Comparison of ENCODE assay signal across 17 mouse cellular contexts in genomic region chr6:148942406-148942805, GRCm38 (mm10). TPM values are rescaled to one million over a fixed set of nuclear protein-coding genes. Genes with fewer than 3 reads are reported as not detected.
DNase-seq lines count a peak whose midpoint lies in the region; ATAC-seq and TF ChIP-seq lines count a peak whose summit lies in the region.
"Had no signal": no experiment of that assay in that cellular context is flagged by ENCODE, and none has a peak within 500 bp of the region (broad histone marks: within the 10 kb centered on the region; RNA-seq: fewer than 3 reads in every experiment).

No protein-coding gene starts in this region.

- in situ Hi-C loops in ES-E14 (cut with MboI; ENCODE audit: low sequenced_read_pairs in 2 of 2, unreplicated experiment in 2 of 2): no loop called here

- no peak overlapping the region for H3K4me3 ChIP-seq in forebrain, embryonic 13.5 days
- no peak overlapping the region for H3K4me3 ChIP-seq in forebrain, embryonic 14.5 days (ENCODE audit: low read depth, low read length)
- no peak overlapping the region for H3K4me3 ChIP-seq in lung, postnatal 0 days (ENCODE audit: low read depth, low read length)
- peak overlapping the region in 1 of 2 experiments; percentile 1; a peak in 1 of 4 replicates for H3K4me3 ChIP-seq in ES-E14 (ENCODE audit: insufficient read depth in 1 of 2, low read depth in 1 of 2, low read length in 2 of 2, poor library complexity in 1 of 2, severe bottlenecking in 1 of 2)

- no peaks in the 10 kb centered on the region for H3K27me3 ChIP-seq in forebrain, embryonic 13.5 days
- no peaks in the 10 kb centered on the region for H3K27me3 ChIP-seq in forebrain, embryonic 14.5 days (replicated peaks; ENCODE audit: control insufficient read depth, insufficient read depth, low read length)
- H3K27me3 ChIP-seq in lung, postnatal 0 days (replicated peaks; ENCODE audit: insufficient read depth, low read length): no peaks in the 10 kb centered on the region
- H3K27me3 ChIP-seq: embryonic facial prominence, embryonic 12.5 days; lung, embryonic 15.5 days had no signal

- peak overlapping the region; percentile 72; the same call in 1 of the 2 replicates for H3K4me2 ChIP-seq in forebrain, embryonic 13.5 days
- H3K4me2 ChIP-seq in forebrain, embryonic 14.5 days (ENCODE audit: low read length): no peak overlapping the region; the same call in 1 of the 2 replicates
- no peak overlapping the region for H3K4me2 ChIP-seq in lung, postnatal 0 days (replicated peaks; ENCODE audit: low read depth, low read length)

- H3K9ac ChIP-seq in forebrain, embryonic 13.5 days: no peak overlapping the region
- no peak overlapping the region for H3K9ac ChIP-seq in forebrain, embryonic 14.5 days (ENCODE audit: low read length)
- no peak overlapping the region for H3K9ac ChIP-seq in lung, postnatal 0 days (replicated peaks; ENCODE audit: low read depth)
- H3K9ac ChIP-seq in ES-E14 (ENCODE audit: insufficient read depth, low read depth, low read length, poor library complexity, severe bottlenecking): peak overlapping the region; percentile 5; the same call in 1 of the 2 replicates
- H3K9ac ChIP-seq: embryonic facial prominence, embryonic 12.5 days; hindbrain, embryonic 14.5 days; lung, embryonic 15.5 days had no signal

- H3K27ac ChIP-seq in forebrain, embryonic 13.5 days: no peak overlapping the region
- no peak overlapping the region for H3K27ac ChIP-seq in forebrain, embryonic 14.5 days (ENCODE audit: low read depth, low read length)
- H3K27ac ChIP-seq in lung, postnatal 0 days (ENCODE audit: low read length): no peak overlapping the region
- no peak overlapping the region for H3K27ac ChIP-seq in ES-E14 (ENCODE audit: insufficient read depth, low read depth, low read length, poor library complexity, severe bottlenecking)
- H3K27ac ChIP-seq: embryonic facial prominence, embryonic 12.5 days; hindbrain, embryonic 14.5 days; lung, embryonic 15.5 days had no signal

- no peak for ATAC-seq in forebrain, embryonic 13.5 days
- ATAC-seq in forebrain, embryonic 14.5 days: no peak
- no peak for ATAC-seq in lung, postnatal 0 days

- no peak for TF ChIP-seq EP300 in lung, postnatal 0 days (IDR thresholded peaks at IDR 0.05)

- H3K9me3 ChIP-seq in forebrain, embryonic 13.5 days (replicated peaks): no peaks in the 10 kb centered on the region
- H3K9me3 ChIP-seq in forebrain, embryonic 14.5 days (replicated peaks; ENCODE audit: control insufficient read depth, low read length): no peaks in the 10 kb centered on the region
- H3K9me3 ChIP-seq in lung, postnatal 0 days (ENCODE audit: low read length): no peaks in the 10 kb centered on the region
- no peaks in the 10 kb centered on the region for H3K9me3 ChIP-seq in ES-E14 (ENCODE audit: control insufficient read depth, insufficient read depth, low read depth, low read length)
- H3K9me3 ChIP-seq: embryonic facial prominence, embryonic 12.5 days; lung, embryonic 15.5 days had no signal

- WGBS in forebrain, embryonic 13.5 days: 75% methylated on average over 4 of the region's 4 CpGs
- 65% methylated on average over 4 of the region's 4 CpGs for WGBS in forebrain, embryonic 14.5 days
- WGBS in lung, postnatal 0 days: 69% methylated on average over 4 of the region's 4 CpGs

- peak; percentile 36 for TF ChIP-seq CTCF in lung, postnatal 0 days (IDR thresholded peaks at IDR 0.05)

- H3K36me3 ChIP-seq in forebrain, embryonic 13.5 days (ENCODE audit: poor library complexity, severe bottlenecking): peaks cover 6% of the 10 kb centered on the region; the same call in 1 of the 2 replicates
- peaks cover 11% of the 10 kb centered on the region for H3K36me3 ChIP-seq in forebrain, embryonic 14.5 days (ENCODE audit: control insufficient read depth, insufficient read depth, low read length)
- H3K36me3 ChIP-seq in lung, postnatal 0 days (ENCODE audit: insufficient read depth, low read length): no peaks in the 10 kb centered on the region
- H3K36me3 ChIP-seq in ES-E14 (ENCODE audit: control insufficient read depth, insufficient read depth, low read length, poor library complexity, severe bottlenecking): peaks cover 26% of the 10 kb centered on the region
- H3K36me3 ChIP-seq: embryonic facial prominence, embryonic 12.5 days had no signal

- DNase-seq in forebrain, embryonic 14.5 days (ENCODE audit: low spot score): no peak
- DNase-seq in lung, postnatal 0 days (ENCODE audit: low spot score): peak; percentile 13
- no peak for DNase-seq in lung, postnatal 10 days
- DNase-seq in ES-E14 (ENCODE audit: low read depth, low spot score): no peak
- peak; percentile 22 for DNase-seq in naive thymus-derived CD4-positive, alpha-beta T cell, adult 2 months (ENCODE audit: low read depth)
- DNase-seq in urinary bladder, postnatal 14 days (ENCODE audit: low spot score): no peak
- DNase-seq in cerebellum, adult 9-11 months: no peak
- DNase-seq: adrenal gland, postnatal 14 days; cerebellum, adult 18-20 months; heart, postnatal 14 days; kidney, adult 9 months; retina, postnatal 1 day; thymus, adult 2 months had no signal

- H3K4me1 ChIP-seq in forebrain, embryonic 13.5 days: peaks cover 33% of the 10 kb centered on the region
- H3K4me1 ChIP-seq in forebrain, embryonic 14.5 days (ENCODE audit: control insufficient read depth, insufficient read depth, low read length): peaks cover 13% of the 10 kb centered on the region; the same call in 1 of the 2 replicates
- no peaks in the 10 kb centered on the region for H3K4me1 ChIP-seq in lung, postnatal 0 days (ENCODE audit: insufficient read depth, low read depth, low read length)
- H3K4me1 ChIP-seq in ES-E14 (ENCODE audit: control insufficient read depth in 2 of 2, insufficient read depth in 2 of 2, low read length in 2 of 2, poor library complexity in 1 of 2): peaks cover 9 to 12% of the 10 kb centered on the region in 2 experiments

TF ChIP-seq in ES-E14, 5 proteins besides CTCF, POLR2A, EP300 and RAD21:
- no peak for TF ChIP-seq HCFC1 (IDR thresholded peaks at IDR 0.05; ENCODE audit: borderline replicate concordance, insufficient read depth, low read length)
- TF ChIP-seq ZNF384 (IDR thresholded peaks at IDR 0.05; ENCODE audit: low read depth, low read length): no peak

RNA-seq across cellular contexts. Expression of gene Sinhcaf, which starts 3.9 kb away (rescaled TPM):
- 187 and 207 TPM in 2 replicates for polyA plus RNA-seq in forebrain, embryonic 13.5 days (2015; fragmentation: Nextera tagmentation; extraction: Ambion mirVana)
- 137 and 152 TPM in 2 replicates for polyA plus RNA-seq in forebrain, embryonic 14.5 days (2014; fragmentation: Nextera tagmentation; extraction: Ambion mirVana)
- 46.3 and 47.8 TPM in 2 replicates for polyA plus RNA-seq in lung, postnatal 0 days (2015; fragmentation: Nextera tagmentation; extraction: Ambion mirVana)
- total RNA-seq in ES-E14 (2012; rRNA removed): 193 and 205 TPM in 2 replicates

RNA-seq across cellular contexts. Expression of gene Caprin2, which starts 46.4 kb away (rescaled TPM):
- polyA plus RNA-seq in forebrain, embryonic 13.5 days (2015; fragmentation: Nextera tagmentation; extraction: Ambion mirVana): 11.0 and 16.0 TPM in 2 replicates
- polyA plus RNA-seq in forebrain, embryonic 14.5 days (2014; fragmentation: Nextera tagmentation; extraction: Ambion mirVana): 5.0 and 6.3 TPM in 2 replicates
- polyA plus RNA-seq in lung, postnatal 0 days (2015; fragmentation: Nextera tagmentation; extraction: Ambion mirVana): 3.8 and 5.1 TPM in 2 replicates
- total RNA-seq in ES-E14 (2012; rRNA removed): 24.8 and 25.7 TPM in 2 replicates

Comparison
In these comparisons a context has a peak if more than half of its experiments do, and no peak if none do; other contexts are left out.
1. DNase-seq: peak in lung, postnatal 0 days (single experiment) and naive thymus-derived CD4-positive, alpha-beta T cell, adult 2 months (single experiment); none in forebrain, embryonic 14.5 days (single experiment), lung, postnatal 10 days (single experiment), ES-E14 (single experiment), urinary bladder, postnatal 14 days (single experiment) and cerebellum, adult 9-11 months (single experiment).